Mouse (Mus musculus): ENCODE data around the gene Slc35g3.

DNA sequence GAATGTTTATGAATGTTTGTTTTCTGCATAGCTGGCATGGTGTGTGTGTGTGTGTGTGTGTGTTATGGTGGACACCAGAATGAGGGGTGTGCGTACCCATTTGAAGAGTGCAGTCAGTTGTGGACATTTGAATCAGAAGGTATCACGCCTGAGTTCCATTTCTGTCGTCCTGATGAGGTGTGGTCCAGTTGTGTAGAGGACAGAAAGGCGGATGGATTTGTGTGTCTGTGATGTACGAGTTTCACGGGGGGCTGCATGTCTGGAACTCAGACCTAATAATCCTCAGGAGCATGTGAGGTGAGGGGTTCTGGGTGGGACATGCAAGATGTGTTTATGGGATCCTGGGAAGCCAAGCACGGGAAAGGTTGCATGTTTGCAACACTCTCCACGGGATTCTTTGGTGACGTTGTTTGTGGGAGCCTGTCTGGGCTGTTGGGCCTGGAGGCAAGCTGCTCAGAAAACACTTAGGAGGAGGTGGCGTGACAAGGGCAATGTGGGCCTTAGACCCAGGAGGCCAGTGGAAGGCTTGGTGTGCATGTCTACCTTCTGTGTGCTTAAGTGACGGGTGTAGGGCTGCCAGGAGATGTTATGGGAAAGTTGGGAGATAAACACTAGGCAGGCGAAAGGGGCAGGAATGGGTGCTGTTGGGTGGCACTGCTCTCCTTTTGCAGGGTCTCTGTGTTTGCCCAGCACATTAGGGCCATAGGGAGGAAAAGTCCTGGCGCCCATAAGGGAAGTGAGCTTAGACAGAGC is 5.3 kb upstream of the Slc35g3 start:
- TF ChIP-seq CTCF (conservative IDR thresholded peaks at IDR 0.05 in 1 of 2, IDR thresholded peaks at IDR 0.05 in 1 of 2; ENCODE audit: low read depth in 2 of 2, low read length in 2 of 2) (no peak), MYC (IDR thresholded peaks at IDR 0.05; ENCODE audit: low read depth, low read length) (no peak), MAX (IDR thresholded peaks at IDR 0.05; ENCODE audit: low read length) (no peak), TBP (conservative IDR thresholded peaks at IDR 0.05; ENCODE audit: low read depth, low read length) (no peak), CHD1 (IDR thresholded peaks at IDR 0.05; ENCODE audit: low read depth, low read length) (no peak), POLR2A (IDR thresholded peaks at IDR 0.05; ENCODE audit: low read depth, low read length) (no peak), MAZ (IDR thresholded peaks at IDR 0.05; ENCODE audit: low read depth, low read length) (no peak), E2F4 (IDR thresholded peaks at IDR 0.05; ENCODE audit: insufficient replicate concordance, low read depth, low read length) (no peak), USF2 (conservative IDR thresholded peaks at IDR 0.05; ENCODE audit: low read depth, low read length) (no peak), MXI1 (IDR thresholded peaks at IDR 0.05; ENCODE audit: low read depth, low read length) (no peak)
